Mouse (Mus musculus) CD8-positive naive resting alpha-beta T cell, adult 2 months (primary cell): Measurements from ENCODE around the gene Trabd2b.

Experiments used
- DNase-seq, 2 experiments: peaks; one replicate each; pipeline ENCODE4 v3.0.0; 2022; ENCODE audit warnings: low read depth in 2 of 2, low spot score in 2 of 2

The Trabd2b gene

GRCm38 (mm10) chr4:114595188-114595701 is 188.7 kb downstream of the Trabd2b start:
- no peak for DNase-seq

- no peak for DNase-seq
Measured at GRCm38 (mm10) chr4:114599121-114599520, 192.6 kb downstream of the Trabd2b start.

- no peak for DNase-seq
Measured at GRCm38 (mm10) chr4:114601201-114602009, 194.9 kb downstream of the Trabd2b start.

GRCm38 (mm10) chr4:114605670-114606069 is 199.1 kb downstream of the Trabd2b start:
- DNase-seq = no peak

GRCm38 (mm10) chr4:114607873-114608272 is 201.3 kb downstream of the Trabd2b start:
- DNase-seq = no peak

- no peak for DNase-seq
Measured at GRCm38 (mm10) chr4:114609297-114609696, 202.8 kb downstream of the Trabd2b start.

- DNase-seq = no peak
Measured at GRCm38 (mm10) chr4:114611166-114611929, 204.8 kb downstream of the Trabd2b start.

- no peak for DNase-seq
Measured at GRCm38 (mm10) chr4:114612032-114612431, 205.5 kb downstream of the Trabd2b start.

GRCm38 (mm10) chr4:114612827-114613226 is 206.3 kb downstream of the Trabd2b start:
- DNase-seq = no peak

GRCm38 (mm10) chr4:114614086-114614485 is 207.6 kb downstream of the Trabd2b start:
- DNase-seq = no peak

GRCm38 (mm10) chr4:114615765-114616164 is 209.2 kb downstream of the Trabd2b start:
- no peak for DNase-seq

- DNase-seq = no peak
Measured at GRCm38 (mm10) chr4:114622929-114623328, 216.4 kb downstream of the Trabd2b start.

GRCm38 (mm10) chr4:114624114-114624910 is 217.8 kb downstream of the Trabd2b start:
- DNase-seq = no peak

GRCm38 (mm10) chr4:114625357-114625756 is 218.8 kb downstream of the Trabd2b start:
- DNase-seq = no peak

- DNase-seq = no peak
Measured at GRCm38 (mm10) chr4:114625920-114626319, 219.4 kb downstream of the Trabd2b start.

GRCm38 (mm10) chr4:114627674-114628293 is 221.3 kb downstream of the Trabd2b start:
- DNase-seq = no peak

GRCm38 (mm10) chr4:114635889-114636288 is 229.4 kb downstream of the Trabd2b start:
- DNase-seq = no peak

- DNase-seq = no peak
Measured at GRCm38 (mm10) chr4:114636324-114636723, 229.8 kb downstream of the Trabd2b start.

GRCm38 (mm10) chr4:114637120-114637519 is 230.6 kb downstream of the Trabd2b start:
- DNase-seq = peak in 1 of 2 experiments; percentile 21

- no peak for DNase-seq
Measured at GRCm38 (mm10) chr4:114642469-114642868, 235.9 kb downstream of the Trabd2b start.
